Mouse (Mus musculus): ENCODE measurements around the gene Eif5.

Gene Eif5

GRCm38 (mm10) chr12:111516826-111517225, 21.0 kb upstream of the Eif5 start:
- TF ChIP-seq GATA4 (IDR thresholded peaks at IDR 0.05; ENCODE audit: insufficient replicate concordance, low read length), result no peak

GRCm38 (mm10) chr12:111517901-111518300, 19.9 kb upstream of the Eif5 start:
- no peak for TF ChIP-seq GATA4 (IDR thresholded peaks at IDR 0.05; ENCODE audit: insufficient replicate concordance, low read length)

- TF ChIP-seq GATA4 (IDR thresholded peaks at IDR 0.05; ENCODE audit: insufficient replicate concordance, low read length), result no peak
These were observed 19.4 kb upstream of the Eif5 start for GRCm38 (mm10) chr12:111518391-111518790.

- TF ChIP-seq GATA4 (IDR thresholded peaks at IDR 0.05; ENCODE audit: insufficient replicate concordance, low read length), result no peak
These were observed 18.0 kb upstream of the Eif5 start for GRCm38 (mm10) chr12:111519821-111520220.

- no peak for TF ChIP-seq GATA4 (IDR thresholded peaks at IDR 0.05; ENCODE audit: insufficient replicate concordance, low read length)
These were observed 16.8 kb upstream of the Eif5 start for GRCm38 (mm10) chr12:111520994-111521393.

GRCm38 (mm10) chr12:111524469-111524868, 13.3 kb upstream of the Eif5 start:
- TF ChIP-seq GATA4 (IDR thresholded peaks at IDR 0.05; ENCODE audit: insufficient replicate concordance, low read length), result no peak

GRCm38 (mm10) chr12:111524883-111525282, 12.9 kb upstream of the Eif5 start:
- TF ChIP-seq GATA4 (IDR thresholded peaks at IDR 0.05; ENCODE audit: insufficient replicate concordance, low read length), result no peak

- TF ChIP-seq GATA4 (IDR thresholded peaks at IDR 0.05; ENCODE audit: insufficient replicate concordance, low read length), result no peak
These were observed 10.1 kb upstream of the Eif5 start for GRCm38 (mm10) chr12:111527643-111528281.

GRCm38 (mm10) chr12:111529192-111529591, 8.6 kb upstream of the Eif5 start:
- no peak for TF ChIP-seq GATA4 (IDR thresholded peaks at IDR 0.05; ENCODE audit: insufficient replicate concordance, low read length)

GRCm38 (mm10) chr12:111533096-111533794, 4.6 kb upstream of the Eif5 start:
- no peak for TF ChIP-seq GATA4 (IDR thresholded peaks at IDR 0.05; ENCODE audit: insufficient replicate concordance, low read length)

GRCm38 (mm10) chr12:111535281-111535680, 2.5 kb upstream of the Eif5 start:
- TF ChIP-seq GATA4 (IDR thresholded peaks at IDR 0.05; ENCODE audit: insufficient replicate concordance, low read length), result no peak

GRCm38 (mm10) chr12:111535762-111536161, 2.1 kb upstream of the Eif5 start:
- no peak for TF ChIP-seq GATA4 (IDR thresholded peaks at IDR 0.05; ENCODE audit: insufficient replicate concordance, low read length)

- no peak for TF ChIP-seq GATA4 (IDR thresholded peaks at IDR 0.05; ENCODE audit: insufficient replicate concordance, low read length)
These were observed 1.1 kb upstream of the Eif5 start for GRCm38 (mm10) chr12:111536746-111537145.

- no peak for TF ChIP-seq GATA4 (IDR thresholded peaks at IDR 0.05; ENCODE audit: insufficient replicate concordance, low read length)
These were observed 475 bp upstream of the Eif5 start for GRCm38 (mm10) chr12:111537341-111537740.

GRCm38 (mm10) chr12:111538292-111539040, 650 bp downstream of the Eif5 start:
- TF ChIP-seq GATA4 (IDR thresholded peaks at IDR 0.05; ENCODE audit: insufficient replicate concordance, low read length), result no peak

- TF ChIP-seq GATA4 (IDR thresholded peaks at IDR 0.05; ENCODE audit: insufficient replicate concordance, low read length), result no peak
These were observed 1.2 kb downstream of the Eif5 start for GRCm38 (mm10) chr12:111539041-111539345.
